Mouse (Mus musculus): ENCODE results near the gene Gm5592. TPM values are rescaled to one million over a fixed set of nuclear protein-coding genes. Genes with fewer than 3 reads are reported as not detected.
"Not testable (repeated sequence)": the region's sequence is repeated elsewhere in the genome, so short reads cannot be mapped to it uniquely, and the experiment has no call there.

Gm5592 gene
- not detected for polyA plus RNA-seq (2012; fragmentation: generic; extraction: Trizol)

DNA sequence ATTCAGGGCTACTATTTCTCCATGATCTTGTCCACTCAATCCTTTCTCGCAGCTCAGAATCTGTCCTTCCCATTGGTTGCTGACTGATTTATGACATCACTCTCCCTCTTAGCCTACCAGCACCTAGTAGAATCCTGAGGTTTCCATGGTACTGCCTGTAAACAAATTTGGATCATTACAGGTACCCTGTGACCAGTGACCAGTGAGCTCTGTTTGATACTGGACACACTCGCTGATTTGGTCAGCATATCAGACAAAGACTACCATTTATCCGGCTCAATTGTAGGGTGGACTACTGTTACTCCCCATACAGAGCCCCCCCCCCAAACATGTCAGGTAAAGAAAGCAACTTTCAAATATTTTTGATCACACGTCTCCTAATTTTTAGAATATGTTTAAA, at the start of gene Gm5592:
TSS of gene Gm5592 (plus strand) at position 301 of the 400 bp plus-strand sequence.
- H3K79me2 ChIP-seq (ENCODE audit: control insufficient read depth, insufficient read depth); H3K4me3 ChIP-seq; H3K27me3 ChIP-seq (ENCODE audit: control insufficient read depth, insufficient read depth, insufficient read length); H3ac ChIP-seq (ENCODE audit: control insufficient read depth, insufficient read length); H3K36me3 ChIP-seq (ENCODE audit: control insufficient read depth, insufficient read depth); H3K4me2 ChIP-seq (ENCODE audit: low read depth): not testable (repeated sequence)

DNA sequence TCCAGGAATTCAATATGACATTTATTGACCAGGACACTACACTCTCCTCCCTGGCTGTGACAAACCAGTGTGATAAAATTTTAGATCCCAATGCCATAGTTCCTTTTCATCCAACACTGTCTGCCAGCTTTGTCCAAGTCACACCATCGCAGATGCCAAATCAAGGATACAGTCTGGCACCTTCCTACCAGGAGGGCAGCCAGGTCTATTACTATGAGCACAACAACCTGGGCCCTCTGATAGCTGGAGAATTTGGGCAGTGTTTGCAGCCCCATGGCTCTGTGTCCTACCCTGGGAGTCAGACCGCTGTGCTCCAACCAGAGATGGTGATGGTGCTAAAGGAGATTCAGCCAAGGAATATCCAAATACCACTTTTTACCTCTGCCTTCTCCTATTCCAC, 2.2 kb downstream of the Gm5592 start:
- H3K4me2 ChIP-seq (ENCODE audit: low read depth); H3K27me3 ChIP-seq (ENCODE audit: control insufficient read depth, insufficient read depth, insufficient read length); H3ac ChIP-seq (ENCODE audit: control insufficient read depth, insufficient read length); H3K36me3 ChIP-seq (ENCODE audit: control insufficient read depth, insufficient read depth); H3K4me3 ChIP-seq; H3K79me2 ChIP-seq (ENCODE audit: control insufficient read depth, insufficient read depth): not testable (repeated sequence)

DNA sequence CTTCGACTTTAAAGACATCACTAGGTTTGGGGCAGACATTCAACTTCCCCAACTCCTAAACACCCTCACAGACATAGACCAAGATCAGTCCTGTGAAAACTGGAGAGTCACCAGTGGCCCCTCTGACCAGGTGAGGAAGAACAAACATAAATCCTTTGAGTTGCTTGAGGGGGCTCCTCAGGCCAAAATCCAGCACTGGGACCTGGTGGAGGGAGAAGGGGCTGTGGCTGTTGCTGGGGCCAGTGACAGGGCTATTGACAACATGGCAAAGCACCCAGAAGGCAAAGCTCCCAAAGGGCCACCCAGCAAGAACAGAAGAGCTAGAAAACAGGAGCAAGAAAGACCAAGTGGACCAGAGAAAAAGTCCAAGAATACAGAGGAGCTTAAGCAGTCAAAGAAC, 4.2 kb downstream of the Gm5592 start:
- H3ac ChIP-seq (ENCODE audit: control insufficient read depth, insufficient read length); H3K27me3 ChIP-seq (ENCODE audit: control insufficient read depth, insufficient read depth, insufficient read length); H3K4me3 ChIP-seq; H3K79me2 ChIP-seq (ENCODE audit: control insufficient read depth, insufficient read depth); H3K4me2 ChIP-seq (ENCODE audit: low read depth); H3K36me3 ChIP-seq (ENCODE audit: control insufficient read depth, insufficient read depth): not testable (repeated sequence)

- H3K4me2 ChIP-seq (ENCODE audit: low read depth); H3ac ChIP-seq (ENCODE audit: control insufficient read depth, insufficient read length); H3K79me2 ChIP-seq (ENCODE audit: control insufficient read depth, insufficient read depth); H3K27me3 ChIP-seq (ENCODE audit: control insufficient read depth, insufficient read depth, insufficient read length); H3K4me3 ChIP-seq; H3K36me3 ChIP-seq (ENCODE audit: control insufficient read depth, insufficient read depth): not testable (repeated sequence)
Observed at GRCm38 (mm10) chr7:41158562-41158961, 4.9 kb downstream of the Gm5592 start.

DNA sequence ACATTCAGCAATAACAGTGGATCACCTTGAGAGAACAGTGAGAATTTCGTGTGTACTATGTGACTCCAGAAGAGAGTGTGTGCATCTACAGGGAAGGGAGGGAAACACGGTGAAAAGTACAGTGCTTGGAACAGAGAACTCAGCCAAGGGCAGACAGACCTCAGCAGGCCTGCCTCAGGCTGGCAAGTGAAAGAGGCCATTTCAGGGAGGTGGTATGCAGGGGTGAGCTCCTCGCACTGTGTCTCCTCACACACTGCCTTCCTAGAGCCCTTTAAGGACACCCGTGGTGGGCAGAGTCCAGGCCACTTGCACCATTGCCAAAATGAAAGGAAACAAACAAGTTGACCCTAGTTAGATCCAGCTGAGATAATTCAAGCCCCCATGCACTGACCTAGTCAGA, 40.0 kb downstream of the Gm5592 start:
- TF ChIP-seq SRF (IDR thresholded peaks at IDR 0.05; ENCODE audit: control insufficient read depth, insufficient read length, low read depth) (no peak), TCF12 (IDR thresholded peaks at IDR 0.05; ENCODE audit: insufficient read depth, poor library complexity, severe bottlenecking) (no peak), MYOG (IDR thresholded peaks at IDR 0.05; ENCODE audit: control insufficient read depth in 1 of 3, insufficient read depth in 1 of 3, insufficient read length in 2 of 3, low read depth in 2 of 3) (no peak), USF1 (IDR thresholded peaks at IDR 0.05; ENCODE audit: low read depth) (no peak), REST (IDR thresholded peaks at IDR 0.05; ENCODE audit: insufficient read depth, insufficient read length) (no peak), TCF3 (IDR thresholded peaks at IDR 0.05; ENCODE audit: insufficient read length, low read depth) (no peak), E2F4 (IDR thresholded peaks at IDR 0.05; ENCODE audit: insufficient read depth) (no peak), MYOD1 (IDR thresholded peaks at IDR 0.05; ENCODE audit: control insufficient read depth in 1 of 3, insufficient read length in 2 of 3, low read depth in 2 of 3) (no peak), CEBPB (IDR thresholded peaks at IDR 0.05; ENCODE audit: insufficient read depth, poor library complexity, severe bottlenecking) (no peak), POLR2A (IDR thresholded peaks at IDR 0.05; ENCODE audit: insufficient read length, low read depth) (no peak)
- Histone ChIP-seq H3K4me2 (ENCODE audit: low read depth) (no peak overlapping the region), H3K79me2 (ENCODE audit: control insufficient read depth, insufficient read depth) (no peaks in the 10 kb centered on the region), H3K4me3 (no peak overlapping the region), H3ac (ENCODE audit: control insufficient read depth, insufficient read length) (no peak overlapping the region), H3K27me3 (ENCODE audit: control insufficient read depth, insufficient read depth, insufficient read length) (no peaks in the 10 kb centered on the region), H3K36me3 (ENCODE audit: control insufficient read depth, insufficient read depth) (no peaks in the 10 kb centered on the region)

Other genes with a start within 250 kb of the Gm5592 start
- gene 4930433I11Rik, start 166.3 kb upstream of the Gm5592 start, polyA plus RNA-seq (2012; fragmentation: generic; extraction: Trizol) = not detected
- not detected for gene Gm4884, start 121.1 kb upstream of the Gm5592 start, polyA plus RNA-seq (2012; fragmentation: generic; extraction: Trizol)
- 2.8 TPM for gene AI987944, start 239.5 kb downstream of the Gm5592 start, polyA plus RNA-seq (2012; fragmentation: generic; extraction: Trizol)

Data from myocyte (in vitro differentiated cells).